Mouse (Mus musculus) hindbrain, embryonic 16.5 days (tissue): ENCODE measurements around the gene Ninl. TPM values are rescaled to one million over a fixed set of nuclear protein-coding genes. Genes with fewer than 3 reads are reported as not detected.

Source experiments
- ATAC-seq: fragments of 200-750 bp; cut with Nextera tagmentation; 2 replicates; pipeline ENCODE4 v1.8.0; 2017; ENCODE audit warnings: moderate TSS enrichment, moderate library complexity
- H3K27ac ChIP-seq: fragments of 300-500 bp; sonication (generic); 2 replicates; pipeline ENCODE4 v1.5.1; 2014; ENCODE audit warnings: low read depth, mild to moderate bottlenecking, control low read depth, low read length, moderate library complexity
- H3K27me3 ChIP-seq: fragments of 300-500 bp; sonication (generic); replicated peaks from 2 replicates; pipeline ENCODE4 v1.6.1; 2014; ENCODE audit warnings: low read length; ENCODE audit not compliant: control insufficient read depth, insufficient read depth
- H3K36me3 ChIP-seq: fragments of 300-500 bp; sonication (generic); 2 replicates; pipeline ENCODE4 v1.6.1; 2014; ENCODE audit warnings: mild to moderate bottlenecking, low read length, moderate library complexity, mixed read lengths; ENCODE audit not compliant: control insufficient read depth, insufficient read depth
- H3K4me1 ChIP-seq: fragments of 300-500 bp; sonication (generic); 2 replicates; pipeline ENCODE4 v1.6.1; 2014; ENCODE audit warnings: low read depth, low read length; ENCODE audit not compliant: control insufficient read depth, insufficient read depth
- H3K4me2 ChIP-seq: fragments of 300-500 bp; sonication (generic); 2 replicates; pipeline ENCODE4 v1.6.1; 2014; ENCODE audit warnings: mild to moderate bottlenecking, low read length, control low read depth, moderate library complexity
- H3K4me3 ChIP-seq: fragments of 300-500 bp; sonication (generic); 2 replicates; pipeline ENCODE4 v1.5.1; 2014; ENCODE audit warnings: mild to moderate bottlenecking, low read length, control low read depth, moderate library complexity
- H3K9ac ChIP-seq: fragments of 300-500 bp; sonication (generic); 2 replicates; pipeline ENCODE4 v1.6.1; 2014; ENCODE audit warnings: low read depth, mild to moderate bottlenecking, control low read depth, low read length, moderate library complexity
- H3K9me3 ChIP-seq: fragments of 300-500 bp; sonication (generic); 2 replicates; pipeline ENCODE4 v1.6.1; 2014; ENCODE audit warnings: mild to moderate bottlenecking, low read length, moderate library complexity; ENCODE audit not compliant: control insufficient read depth
- WGBS: fragments of 180-500 bp; shearing (Covaris S2); extraction: QIAGEN DNeasy Blood & Tissue Kit; methylation state at CpG from one replicate; pipeline ENCODE4 v1.1.7; 2014; 5-methylcytosine and 5-hydroxymethylcytosine counted together
- polyA plus RNA-seq: library from polyadenylated mRNA; unstranded; fragments of >200 nt; fragmentation: Nextera tagmentation; extraction: Ambion mirVana; gene quantifications from 2 replicates; pipeline ENCODE4 v1.2.1, GENCODE M21; 2015

Ninl gene
- polyA plus RNA-seq, 1 experiment from 2014 or later, result 4.6 TPM

- H3K4me2 ChIP-seq, result no peak overlapping the region
- H3K4me3 ChIP-seq, result no peak overlapping the region
Observed at GRCm38 (mm10) chr2:151003796-151004195, 35.4 kb downstream of the Ninl start.

GRCm38 (mm10) chr2:151001619-151002175, 37.5 kb downstream of the Ninl start:
- Histone ChIP-seq H3K27me3 (no peaks in the 10 kb centered on the region), H3K9me3 (no peaks in the 10 kb centered on the region), H3K27ac (no peak overlapping the region), H3K4me1 (no peaks in the 10 kb centered on the region), H3K4me2 (no peak overlapping the region), H3K9ac (no peak overlapping the region), H3K36me3 (no peaks in the 10 kb centered on the region), H3K4me3 (no peak overlapping the region)
- WGBS, result 89% methylated on average over 5 of the region's 5 CpGs
- ATAC-seq, result no peak

More at GRCm38 (mm10) chr2:151003796-151004195, 35.4 kb downstream of the Ninl start:
- ATAC-seq, result no peak
- WGBS, result 88% methylated on average over 6 of the region's 6 CpGs
- Histone ChIP-seq H3K27ac (no peak overlapping the region), H3K27me3 (no peaks in the 10 kb centered on the region), H3K4me1 (0 out of 2 replicates have a peak, but pooled peaks cover 4% of the 10 kb centered on the region), H3K9ac (no peak overlapping the region), H3K9me3 (no peaks in the 10 kb centered on the region), H3K36me3 (no peaks in the 10 kb centered on the region)

- H3K4me3 ChIP-seq, result no peak overlapping the region
- H3K36me3 ChIP-seq, result no peaks in the 10 kb centered on the region
- WGBS, result 44% methylated on average over 7 of the region's 7 CpGs
- H3K27me3 ChIP-seq, result no peaks in the 10 kb centered on the region
- ATAC-seq, result peak; percentile 96
- no peaks in the 10 kb centered on the region for H3K9me3 ChIP-seq
- H3K9ac ChIP-seq, result no peak overlapping the region
- no peak overlapping the region for H3K4me2 ChIP-seq
- H3K27ac ChIP-seq, result no peak overlapping the region
- no peaks in the 10 kb centered on the region for H3K4me1 ChIP-seq
Observed at GRCm38 (mm10) chr2:151000402-151001178, 38.6 kb downstream of the Ninl start.

GRCm38 (mm10) chr2:150999021-150999420, 40.2 kb downstream of the Ninl start:
- Histone ChIP-seq H3K4me2 (no peak overlapping the region), H3K9me3 (no peaks in the 10 kb centered on the region), H3K4me1 (no peaks in the 10 kb centered on the region), H3K36me3 (no peaks in the 10 kb centered on the region), H3K4me3 (no peak overlapping the region), H3K27me3 (no peaks in the 10 kb centered on the region), H3K9ac (no peak overlapping the region), H3K27ac (no peak overlapping the region)
- WGBS, result 51% methylated on average over 3 of the region's 3 CpGs
- ATAC-seq, result no peak; the same call in 1 of the 2 replicates

GRCm38 (mm10) chr2:150997618-150998017, 41.6 kb downstream of the Ninl start:
- H3K9me3 ChIP-seq, result no peaks in the 10 kb centered on the region
- no peak for ATAC-seq
- no peak overlapping the region for H3K9ac ChIP-seq
- H3K36me3 ChIP-seq, result no peaks in the 10 kb centered on the region
- H3K27me3 ChIP-seq, result no peaks in the 10 kb centered on the region
- no peak overlapping the region for H3K27ac ChIP-seq
- no peaks in the 10 kb centered on the region for H3K4me1 ChIP-seq
- 61% methylated on average over 5 of the region's 5 CpGs for WGBS
- no peak overlapping the region for H3K4me3 ChIP-seq
- H3K4me2 ChIP-seq, result no peak overlapping the region

GRCm38 (mm10) chr2:150995324-150995723, 43.9 kb downstream of the Ninl start:
- Histone ChIP-seq H3K4me1 (no peaks in the 10 kb centered on the region), H3K36me3 (no peaks in the 10 kb centered on the region), H3K27ac (no peak overlapping the region), H3K9me3 (no peaks in the 10 kb centered on the region), H3K9ac (no peak overlapping the region), H3K27me3 (no peaks in the 10 kb centered on the region), H3K4me3 (no peak overlapping the region), H3K4me2 (no peak overlapping the region)
- WGBS, result 86% methylated on average over 4 of the region's 4 CpGs
- ATAC-seq, result no peak

- ATAC-seq, result no peak
- Histone ChIP-seq H3K9me3 (no peaks in the 10 kb centered on the region), H3K9ac (no peak overlapping the region), H3K27ac (no peak overlapping the region), H3K27me3 (no peaks in the 10 kb centered on the region), H3K4me2 (no peak overlapping the region), H3K4me3 (no peak overlapping the region), H3K36me3 (no peaks in the 10 kb centered on the region), H3K4me1 (no peaks in the 10 kb centered on the region)
- WGBS, result 92% methylated on average over 4 of the region's 4 CpGs
Observed at GRCm38 (mm10) chr2:150991050-150991449, 48.1 kb downstream of the Ninl start.

GRCm38 (mm10) chr2:150990506-150990905, 48.7 kb downstream of the Ninl start:
- no peaks in the 10 kb centered on the region for H3K36me3 ChIP-seq
- no peaks in the 10 kb centered on the region for H3K9me3 ChIP-seq
- no peaks in the 10 kb centered on the region for H3K27me3 ChIP-seq
- 84% methylated on average over 2 of the region's 2 CpGs for WGBS
- no peak overlapping the region for H3K27ac ChIP-seq
- ATAC-seq, result no peak
- H3K4me3 ChIP-seq, result no peak overlapping the region
- no peak overlapping the region for H3K4me2 ChIP-seq
- no peaks in the 10 kb centered on the region for H3K4me1 ChIP-seq
- no peak overlapping the region for H3K9ac ChIP-seq

- no peak for ATAC-seq
- WGBS, result 98% methylated on average over 2 of the region's 2 CpGs
- H3K4me2 ChIP-seq, result no peak overlapping the region
Observed at GRCm38 (mm10) chr2:150985359-150985758, 53.8 kb downstream of the Ninl start.

More at GRCm38 (mm10) chr2:150985359-150985758, 53.8 kb downstream of the Ninl start:
- Histone ChIP-seq H3K4me3 (no peak overlapping the region), H3K36me3 (no peaks in the 10 kb centered on the region), H3K4me1 (no peaks in the 10 kb centered on the region), H3K9me3 (no peaks in the 10 kb centered on the region), H3K27ac (no peak overlapping the region), H3K27me3 (no peaks in the 10 kb centered on the region), H3K9ac (no peak overlapping the region)
